Mouse (Mus musculus): ENCODE measurements at regions not wholly inside any gene's neighbourhood (a gene's known extent, or its start where the extent isn't known, plus 50 kb on each side); places are given as distances from the start of the nearest gene placed in this dataset.

DNA sequence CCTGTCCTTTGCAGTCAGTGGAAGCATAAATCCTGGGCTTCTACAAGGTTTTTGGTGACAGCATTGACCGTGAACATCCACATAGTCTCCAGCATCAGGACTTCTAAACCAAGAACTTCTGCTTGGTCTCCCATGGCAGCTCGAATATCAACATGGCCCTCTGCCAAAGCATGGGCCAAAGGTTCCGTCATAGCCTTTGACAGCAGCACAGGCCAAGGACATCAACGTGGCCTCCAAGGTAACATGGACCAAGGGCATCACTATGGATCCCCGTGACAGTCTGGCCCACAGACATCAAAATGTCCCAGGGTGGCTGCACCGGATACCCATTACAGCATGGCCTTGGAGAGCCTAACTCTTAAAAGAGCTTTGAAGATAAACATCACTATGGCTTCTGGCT is 275.5 kb upstream of the Irx5 start:
- TF ChIP-seq CTCF (IDR thresholded peaks at IDR 0.05; ENCODE audit: low read depth) (no peak), EP300 (IDR thresholded peaks at IDR 0.05; ENCODE audit: low read depth) (no peak)

Data from liver, postnatal 0 days (tissue).